Mouse (Mus musculus) megakaryocyte, adult 5-6 weeks (primary cell): ENCODE data around the gene 2010111I01Rik. TPM values are rescaled to one million over a fixed set of nuclear protein-coding genes. Genes with fewer than 3 reads are reported as not detected.
"Not testable (repeated sequence)": the region's sequence is repeated elsewhere in the genome, so short reads cannot be mapped to it uniquely, and the experiment has no call there.

Source experiments
- ATAC-seq: 2 replicates; pipeline ENCODE4 v1.8.0; 2016; ENCODE audit warnings: mild to moderate bottlenecking, inconsistent platforms; ENCODE audit not compliant: poor library complexity, severe bottlenecking
- total RNA-seq, 2 experiments: library from RNA; stranded (forward) in 1 of 2; stranded (reverse) in 1 of 2; fragments of 153-499, 151-499 nt in 1 of 2; fragments of 221-1000, 200-1000 nt in 1 of 2; gene quantifications; 2 replicates each; pipeline versions ENCODE4 v1.2.3 to v1.2.4; 2015 to 2017

Gene 2010111I01Rik
- total RNA-seq, 2 experiments from 2014 or later = 18.1 to 21.5 TPM

DNA sequence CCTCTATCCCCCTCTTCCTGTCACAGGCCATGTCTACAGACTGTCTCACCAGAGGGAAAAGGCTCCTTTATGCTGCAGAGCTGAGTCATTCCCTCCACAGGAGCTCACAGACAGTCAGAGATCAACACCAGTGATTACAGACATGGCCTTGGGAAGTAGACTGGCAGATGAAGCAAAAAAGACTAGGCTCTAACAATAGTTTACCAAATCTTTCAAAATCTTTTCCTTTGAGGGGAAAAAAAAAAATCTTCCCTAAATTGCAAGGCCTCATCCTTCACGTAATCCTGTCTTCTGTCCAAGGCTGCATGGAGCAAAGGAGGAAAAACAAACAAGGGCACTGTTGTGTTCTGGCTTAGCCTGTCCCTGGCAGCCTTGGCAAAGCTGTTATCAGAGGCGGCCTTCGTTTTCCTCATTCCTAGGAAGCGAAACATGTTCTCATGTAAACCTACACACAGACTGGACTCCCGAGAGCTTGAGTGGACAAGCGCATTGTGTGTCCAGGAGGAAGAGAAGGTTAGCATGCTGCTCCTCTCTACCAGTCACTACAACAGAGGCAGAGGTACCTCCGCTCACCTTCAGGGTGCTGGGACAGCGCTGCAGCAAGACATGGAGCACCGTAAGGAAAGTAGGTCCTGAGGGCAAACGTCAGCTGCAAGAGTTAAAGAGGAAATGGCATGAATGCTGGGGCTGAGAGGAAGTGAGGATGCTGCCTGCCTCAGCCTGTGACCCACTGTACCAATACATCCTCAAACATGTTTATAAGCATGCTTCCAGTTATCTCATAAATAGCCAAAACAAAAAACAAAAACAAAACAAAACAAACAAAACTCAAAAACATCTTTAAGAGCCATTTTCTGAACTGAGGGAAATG, 360.5 kb downstream of the 2010111I01Rik start:
- peak; percentile 53; the same call in 1 of the 2 replicates for ATAC-seq

DNA sequence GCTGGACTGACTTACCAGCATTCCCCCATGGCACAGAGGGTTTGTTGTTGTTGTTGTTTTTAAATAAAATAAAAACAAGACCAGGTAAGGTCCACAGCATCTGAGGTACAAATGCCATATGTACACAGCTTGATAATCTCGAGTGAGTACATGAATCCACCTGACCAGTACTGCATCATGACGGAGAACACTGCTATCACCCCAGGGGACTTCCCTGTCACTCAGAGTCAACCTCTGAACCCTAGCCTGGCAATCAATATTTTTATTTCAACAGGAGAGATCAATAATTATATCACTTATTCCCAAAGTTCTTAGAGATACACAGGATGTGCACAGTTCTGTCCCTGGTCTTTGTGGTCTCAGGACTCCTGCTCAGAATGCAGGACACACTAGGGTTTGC, 361.3 kb downstream of the 2010111I01Rik start:
- no peak for ATAC-seq

DNA sequence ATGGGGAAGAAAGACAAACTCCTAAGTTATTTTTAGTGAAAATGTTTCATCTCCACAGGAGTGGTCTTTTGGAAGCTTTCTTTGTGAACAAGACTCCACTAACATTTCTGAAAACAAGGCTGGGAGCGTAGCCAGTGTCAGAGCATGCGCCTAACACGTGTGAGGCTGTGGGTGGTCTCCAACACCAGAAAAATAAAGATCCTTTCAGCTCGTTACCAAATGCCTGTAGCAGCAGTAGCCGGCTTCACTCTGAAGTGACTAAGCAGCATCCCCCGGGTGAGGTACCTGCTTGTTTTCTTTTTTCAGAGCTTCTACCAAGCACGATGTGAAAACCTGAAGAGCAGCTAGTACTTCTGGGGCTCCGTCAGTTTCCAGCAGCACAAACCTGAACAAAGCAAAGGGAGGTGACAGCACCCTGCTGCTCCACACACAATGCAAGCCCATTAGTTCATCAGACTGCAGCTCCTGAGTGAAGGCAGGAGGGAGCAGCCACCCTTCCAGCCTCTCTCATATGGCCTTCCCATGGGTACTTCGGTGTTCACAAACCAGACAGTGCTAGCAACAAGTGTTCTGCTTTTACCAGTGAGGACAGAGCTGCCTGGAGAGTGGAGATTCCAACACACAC, 365.7 kb downstream of the 2010111I01Rik start:
- no peak for ATAC-seq

DNA sequence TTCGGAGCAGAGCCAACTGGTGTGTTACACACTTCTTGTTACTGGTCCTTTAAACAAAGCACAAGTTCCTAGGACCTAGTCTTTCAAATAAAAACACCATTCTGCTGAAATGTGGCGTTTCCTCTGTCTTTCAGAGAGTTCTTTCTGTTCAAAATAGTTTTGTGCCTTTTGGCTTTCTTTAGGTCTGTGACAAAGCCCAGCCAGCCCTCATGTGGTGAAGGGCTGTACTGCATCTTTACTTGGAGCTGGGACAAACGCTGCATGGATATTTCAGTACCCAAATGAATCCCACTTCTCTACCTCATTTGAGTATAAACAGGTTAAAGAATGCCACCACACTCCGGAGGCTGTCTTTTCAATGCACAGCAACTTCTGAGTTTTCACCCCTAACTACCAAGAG, 366.7 kb downstream of the 2010111I01Rik start:
- no peak for ATAC-seq

GRCm38 (mm10) chr13:63332576-63333300, 368.0 kb downstream of the 2010111I01Rik start:
- peak; percentile 69 for ATAC-seq

- ATAC-seq = peak; percentile 61
Measured at GRCm38 (mm10) chr13:63335421-63336134, 370.9 kb downstream of the 2010111I01Rik start.

DNA sequence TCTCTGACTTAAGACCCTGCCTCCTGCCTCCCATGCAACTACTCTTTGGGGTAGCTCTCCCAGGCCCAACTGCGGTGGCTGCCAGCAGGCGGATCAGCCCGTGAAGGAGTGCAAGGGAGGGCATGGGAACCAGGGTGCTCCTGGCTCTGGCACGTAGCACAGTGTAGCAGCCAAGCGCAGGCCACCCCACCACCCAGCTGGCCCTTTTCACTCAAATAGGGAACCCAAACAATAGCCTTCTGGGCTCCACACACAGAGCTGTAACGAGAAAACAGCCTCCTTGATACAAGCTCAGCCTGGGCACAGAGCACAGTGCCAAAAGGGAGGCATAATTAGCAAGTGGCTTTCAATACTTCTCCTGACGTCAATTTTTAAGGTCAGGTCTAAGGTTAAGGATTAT, 371.6 kb downstream of the 2010111I01Rik start:
- ATAC-seq = no peak

DNA sequence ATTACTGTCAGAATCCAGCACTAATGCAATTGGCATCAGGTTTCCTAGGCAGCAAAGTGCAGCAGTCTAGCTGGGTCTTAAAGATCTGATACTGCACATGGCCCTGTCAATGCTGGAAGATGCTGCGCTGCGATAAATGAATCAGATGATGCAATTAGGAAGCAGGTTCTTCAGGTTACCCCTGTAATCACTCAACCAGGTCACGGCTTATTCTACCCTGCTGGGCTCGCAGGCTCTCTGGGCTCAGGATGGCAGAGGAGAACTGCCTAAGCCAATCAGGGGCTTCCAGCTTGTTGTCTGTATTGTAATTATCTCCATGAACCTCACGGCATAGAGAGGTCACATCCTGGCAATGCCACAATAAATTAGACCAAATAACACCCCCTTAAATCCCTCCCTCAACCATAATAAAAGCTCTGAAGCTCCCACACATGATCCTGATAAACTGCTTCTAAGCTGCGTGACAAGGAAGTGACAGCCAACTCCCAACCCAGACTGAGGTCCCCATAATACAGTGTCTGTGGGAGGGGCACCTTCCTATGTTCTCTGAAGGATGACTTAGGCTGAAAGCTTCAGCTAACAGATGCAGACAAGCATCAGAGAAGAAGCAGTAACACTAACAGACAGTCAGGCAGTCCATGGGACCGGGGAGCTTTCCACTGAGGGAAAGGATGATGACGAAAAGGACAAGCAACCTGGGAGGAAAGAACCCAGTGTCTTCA, 372.7 kb downstream of the 2010111I01Rik start:
- ATAC-seq = no peak

DNA sequence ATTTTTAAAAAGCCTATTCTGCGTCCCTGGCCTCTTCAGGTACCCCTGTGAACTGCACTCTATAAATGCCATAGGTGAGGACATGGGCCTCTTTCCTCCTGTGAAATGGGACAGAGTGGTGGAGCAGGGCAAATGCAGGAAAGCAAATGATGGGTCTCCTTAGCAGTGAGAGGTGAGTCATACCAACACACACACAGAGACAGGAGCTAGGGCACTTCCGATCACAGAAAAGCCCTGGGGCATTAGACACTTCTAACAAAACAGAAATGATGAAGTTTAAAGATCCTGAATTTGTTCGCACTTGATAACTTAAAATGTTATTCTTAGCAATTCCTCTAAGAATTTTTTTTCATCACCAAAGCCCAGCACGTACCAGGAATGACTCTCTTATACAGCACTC, 375.3 kb downstream of the 2010111I01Rik start:
- no peak for ATAC-seq

- no peak for ATAC-seq
Measured at GRCm38 (mm10) chr13:63342781-63343180, 378.1 kb downstream of the 2010111I01Rik start.

GRCm38 (mm10) chr13:63344481-63344880, 379.8 kb downstream of the 2010111I01Rik start:
- no peak for ATAC-seq

DNA sequence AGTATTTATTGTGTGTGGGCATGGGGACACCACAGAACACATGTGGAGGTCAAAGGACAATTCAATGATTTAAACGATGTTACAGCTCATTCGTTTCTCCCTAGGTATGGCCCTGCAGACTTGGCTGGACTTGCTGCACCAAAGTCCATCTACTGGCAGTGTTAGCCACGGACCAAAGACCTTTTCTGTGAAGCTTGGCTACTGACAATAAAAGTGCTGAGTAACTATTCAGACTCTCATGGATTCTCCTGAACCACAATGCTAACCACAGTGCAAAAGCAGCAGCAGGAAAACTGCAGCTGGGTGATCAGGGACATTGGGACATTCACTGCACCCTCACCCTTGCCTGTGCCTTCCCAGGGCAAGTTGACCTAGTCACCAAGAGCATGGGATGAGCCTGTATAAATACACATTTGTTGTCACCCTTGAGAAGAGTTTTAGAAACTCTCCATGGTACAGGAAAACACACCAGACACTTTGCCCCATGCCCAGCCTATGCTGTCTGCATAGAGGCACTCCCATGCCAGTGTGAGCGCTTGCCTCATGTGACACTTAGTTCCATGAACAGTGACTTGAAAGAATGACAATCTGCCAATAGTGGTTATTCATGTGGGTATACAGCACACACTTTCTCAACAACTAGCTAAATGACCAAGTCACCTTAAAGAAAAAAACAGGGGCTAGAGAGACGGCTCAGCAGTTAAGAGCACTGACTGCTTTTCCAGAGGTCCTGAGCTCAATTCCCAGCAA, 381.0 kb downstream of the 2010111I01Rik start:
- no peak for ATAC-seq

DNA sequence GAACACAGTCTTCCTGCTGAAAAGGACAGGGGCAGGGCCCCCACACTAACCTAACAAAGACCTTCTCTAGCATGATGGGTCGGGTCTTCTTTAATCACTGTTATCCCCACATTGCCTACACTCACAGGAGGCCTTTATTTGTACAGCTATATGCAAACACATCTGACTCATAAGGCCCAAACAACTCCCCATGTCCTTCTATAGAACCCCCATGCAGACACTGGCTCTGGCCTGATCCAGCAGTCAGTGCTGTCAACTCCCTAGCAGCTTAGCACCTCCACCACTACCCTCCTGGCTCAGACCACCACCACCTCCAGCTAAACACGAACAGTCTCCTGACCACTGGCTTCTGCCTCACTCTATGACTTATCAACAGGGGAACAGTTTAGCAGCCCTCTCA, 382.9 kb downstream of the 2010111I01Rik start:
- ATAC-seq = no peak

GRCm38 (mm10) chr13:63350076-63350475, 385.4 kb downstream of the 2010111I01Rik start:
- no peak for ATAC-seq

DNA sequence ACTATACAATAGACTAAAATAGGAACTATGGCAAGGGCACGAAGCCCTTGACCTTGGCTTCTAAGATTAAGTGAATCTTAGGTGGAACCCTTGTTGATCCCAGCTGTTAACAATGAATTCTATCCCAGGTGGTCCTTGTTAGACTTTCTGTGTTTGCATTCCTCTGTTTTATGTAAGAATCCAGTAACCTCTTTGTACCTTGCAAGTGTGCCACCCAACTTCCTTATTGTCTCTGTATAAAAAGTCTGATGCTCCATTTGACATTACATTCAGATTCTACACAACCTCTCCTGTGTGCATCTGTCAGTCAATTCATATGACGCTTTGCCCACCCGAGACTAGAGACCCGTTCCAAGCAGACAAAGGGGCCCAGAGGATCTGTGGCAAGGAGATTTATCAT, 388.6 kb downstream of the 2010111I01Rik start:
- ATAC-seq = not testable (repeated sequence)

GRCm38 (mm10) chr13:63356101-63356500, 391.4 kb downstream of the 2010111I01Rik start:
- no peak for ATAC-seq

- peak; percentile 67 for ATAC-seq
Measured at GRCm38 (mm10) chr13:63356558-63356957, 391.9 kb downstream of the 2010111I01Rik start.

DNA sequence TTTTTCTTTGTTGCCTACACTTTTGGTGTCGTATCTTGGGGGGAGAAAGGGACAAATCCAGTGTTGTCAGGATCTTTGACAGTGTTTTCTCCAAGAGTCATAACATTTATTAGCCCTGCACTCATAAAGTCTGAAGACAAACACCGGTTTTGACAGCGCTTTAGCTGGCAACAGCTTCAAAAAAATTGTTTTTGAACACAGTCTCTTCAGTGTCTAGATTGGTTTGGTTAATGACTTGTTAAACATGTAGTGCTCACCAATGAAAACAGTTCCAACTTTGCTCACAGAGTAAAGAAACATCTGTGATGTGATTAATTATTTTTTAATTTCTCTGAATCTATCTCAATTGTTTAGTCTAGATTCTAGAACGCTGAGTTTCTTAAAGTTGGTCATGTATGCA, 394.7 kb downstream of the 2010111I01Rik start:
- ATAC-seq = no peak

GRCm38 (mm10) chr13:63360111-63360885, 395.6 kb downstream of the 2010111I01Rik start:
- ATAC-seq = no peak
